Mouse (Mus musculus): ENCODE results near the gene Polg2.

GRCm38 (mm10) chr11:106778132-106778531, 1.2 kb downstream of the Polg2 start:
- TF ChIP-seq CTCF (IDR thresholded peaks at IDR 0.05) (no peak), POLR2A (IDR thresholded peaks at IDR 0.05; ENCODE audit: insufficient read depth, low read depth, low read length) (no peak)

All from heart, adult 2 months (tissue).